8 mouse cellular contexts compared by ENCODE assay signal in genomic region chr16:22162512-22163455, GRCm38 (mm10). TPM values are rescaled to one million over a fixed set of nuclear protein-coding genes. Genes with fewer than 3 reads are reported as not detected.
DNase-seq lines count a peak whose midpoint lies in the region; ATAC-seq and TF ChIP-seq lines count a peak whose summit lies in the region.

TSS of gene Igf2bp2 (minus strand) at chr16:22163299.

- peak within 1 kb of the TSS; percentile 82 for H3K9ac ChIP-seq in hindbrain, embryonic 15.5 days
- H3K9ac ChIP-seq in liver, adult 2 months (ENCODE audit: low read depth, low read length): peak within 1 kb of the TSS; percentile 54

- H3K4me1 ChIP-seq in cerebellum, adult 2 months (ENCODE audit: control insufficient read depth, insufficient read depth, low read length): no peaks in the 10 kb centered on the region
- peaks cover 26% of the 10 kb centered on the region for H3K4me1 ChIP-seq in hindbrain, embryonic 15.5 days (replicated peaks)
- H3K4me1 ChIP-seq in liver, adult 2 months (ENCODE audit: control insufficient read depth, insufficient read depth, low read length): 0 out of 2 replicates have a peak, but pooled peaks cover 6% of the 10 kb centered on the region

- 1% methylated on average over 118 of the region's 131 CpGs for WGBS in cerebellum, adult 2 months
- under 1% methylated on average over 96 of the region's 131 CpGs for WGBS in hindbrain, embryonic 15.5 days
- WGBS in liver, adult 2 months: under 1% methylated on average over 105 of the region's 131 CpGs

- peak; percentile 78 for ATAC-seq in hindbrain, embryonic 15.5 days (ENCODE audit: low FRiP score, low read depth)

- no peak for TF ChIP-seq CTCF in cerebellum, adult 2 months (IDR thresholded peaks at IDR 0.05; ENCODE audit: borderline replicate concordance, insufficient read depth, low read depth, low read length)
- no peak for TF ChIP-seq CTCF in liver, adult 2 months (IDR thresholded peaks at IDR 0.05; ENCODE audit: low read depth, low read length)

- H3K79me2 ChIP-seq in liver, adult 2 months (ENCODE audit: control insufficient read depth, insufficient read depth, low read length): no peaks in the 10 kb centered on the region
- H3K79me2 ChIP-seq in myocyte (ENCODE audit: control insufficient read depth, insufficient read depth): peaks cover 47% of the 10 kb centered on the region

- H3K4me2 ChIP-seq in hindbrain, embryonic 15.5 days: peak within 1 kb of the TSS; percentile 93
- peak within 1 kb of the TSS; percentile 90 for H3K4me2 ChIP-seq in myocyte (ENCODE audit: low read depth)

- no peaks in the 10 kb centered on the region for H3K36me3 ChIP-seq in hindbrain, embryonic 15.5 days
- H3K36me3 ChIP-seq in liver, adult 2 months (ENCODE audit: control insufficient read depth, insufficient read depth, low read length): no peaks in the 10 kb centered on the region
- no peaks in the 10 kb centered on the region for H3K36me3 ChIP-seq in myocyte (ENCODE audit: control insufficient read depth, insufficient read depth)

- peak in 1 of 2 experiments; percentile 15 for DNase-seq in cerebellum, adult 2 months
- no peak for DNase-seq in cerebellum, adult 11-12 months
- DNase-seq in brain, adult 2 months (ENCODE audit: low read depth, low spot score): peak; percentile 10
- DNase-seq in gastrocnemius, postnatal 10 days: peak; percentile 64
- peak; percentile 14 for DNase-seq in liver, adult 2 months (ENCODE audit: extremely low read depth, low read depth, low spot score)
- DNase-seq in thymus, postnatal 25 days: peak; percentile 17

- no peak for TF ChIP-seq POLR2A in cerebellum, adult 2 months (IDR thresholded peaks at IDR 0.05; ENCODE audit: borderline replicate concordance, insufficient read depth, low read length)
- no peak for TF ChIP-seq POLR2A in liver, adult 2 months (IDR thresholded peaks at IDR 0.05; ENCODE audit: extremely low read depth, insufficient read depth, low read length)
- TF ChIP-seq POLR2A in myocyte (IDR thresholded peaks at IDR 0.05; ENCODE audit: insufficient read length, low read depth): peak; percentile 72

- H3K27ac ChIP-seq in cerebellum, adult 2 months (ENCODE audit: insufficient read depth, low read length): no peak within 1 kb of the TSS
- H3K27ac ChIP-seq in hindbrain, embryonic 15.5 days (replicated peaks): peak within 1 kb of the TSS; percentile 78
- H3K27ac ChIP-seq in liver, adult 2 months (replicated peaks; ENCODE audit: insufficient read depth, low read depth, low read length): no peak within 1 kb of the TSS

- peak within 1 kb of the TSS; percentile 52 for H3K4me3 ChIP-seq in cerebellum, adult 2 months (replicated peaks; ENCODE audit: insufficient read depth, low read depth, low read length)
- peak within 1 kb of the TSS; percentile 100 for H3K4me3 ChIP-seq in hindbrain, embryonic 15.5 days
- peak within 1 kb of the TSS; percentile 78 for H3K4me3 ChIP-seq in liver, adult 2 months (ENCODE audit: insufficient read depth, low read depth, low read length)
- H3K4me3 ChIP-seq in myocyte: peak within 1 kb of the TSS; percentile 95

- peaks cover 8% of the 10 kb centered on the region; the same call in 1 of the 2 replicates for H3K27me3 ChIP-seq in cerebellum, adult 2 months (ENCODE audit: control insufficient read depth, insufficient read depth, low read length)
- H3K27me3 ChIP-seq in hindbrain, embryonic 15.5 days: no peaks in the 10 kb centered on the region
- peaks cover 14% of the 10 kb centered on the region; the same call in 1 of the 2 replicates for H3K27me3 ChIP-seq in liver, adult 2 months (ENCODE audit: control insufficient read depth, insufficient read depth, low read length)
- no peaks in the 10 kb centered on the region for H3K27me3 ChIP-seq in myocyte (ENCODE audit: control insufficient read depth, insufficient read depth, insufficient read length)

- H3K9me3 ChIP-seq in hindbrain, embryonic 15.5 days: no peaks in the 10 kb centered on the region

- peak within 1 kb of the TSS; percentile 90 for H3ac ChIP-seq in myocyte (ENCODE audit: control insufficient read depth, insufficient read length)

TF ChIP-seq in myocyte, 11 proteins besides CTCF, POLR2A, EP300 and RAD21:
- TF ChIP-seq REST (IDR thresholded peaks at IDR 0.05; ENCODE audit: insufficient read depth, insufficient read length): no peak
- TF ChIP-seq TCF12 (IDR thresholded peaks at IDR 0.05; ENCODE audit: insufficient read depth, poor library complexity, severe bottlenecking): no peak
- no peak for TF ChIP-seq POLR2AphosphoS2 (IDR thresholded peaks at IDR 0.05; ENCODE audit: insufficient read length, low read depth)
- TF ChIP-seq MAX (IDR thresholded peaks at IDR 0.05; ENCODE audit: low read depth): no peak
- peak in 1 of 3 experiments; percentile 42 for TF ChIP-seq MYOG (IDR thresholded peaks at IDR 0.05; ENCODE audit: control insufficient read depth in 1 of 3, insufficient read depth in 1 of 3, insufficient read length in 2 of 3, low read depth in 2 of 3)
- TF ChIP-seq E2F4 (IDR thresholded peaks at IDR 0.05; ENCODE audit: insufficient read depth): no peak
- no peak for TF ChIP-seq SRF (IDR thresholded peaks at IDR 0.05; ENCODE audit: control insufficient read depth, insufficient read length, low read depth)
- TF ChIP-seq USF1 (IDR thresholded peaks at IDR 0.05; ENCODE audit: low read depth): no peak
- TF ChIP-seq TCF3 (IDR thresholded peaks at IDR 0.05; ENCODE audit: insufficient read length, low read depth): no peak

RNA-seq across cellular contexts. Expression of gene Igf2bp2, which starts in this region (rescaled TPM):
- polyA plus RNA-seq in cerebellum, adult 2 months (2012; rRNA removed): 0.22 and 0.23 TPM in 2 replicates
- 10 to 100 TPM in 1 of 2 experiments, 1 to 10 TPM in 1; 8.4 to 16.6 TPM for total RNA-seq in gastrocnemius, postnatal 10 days (2021)
- 18.6 and 20.3 TPM in 2 replicates for polyA plus RNA-seq in hindbrain, embryonic 15.5 days (2015; fragmentation: Nextera tagmentation; extraction: Ambion mirVana)
- 0.27 and 0.37 TPM in 2 replicates for total RNA-seq in liver, adult 2 months (2014; rRNA removed)
- 0.22 and 0.81 TPM in 2 replicates for polyA plus RNA-seq in liver, adult 2 months (2012; rRNA removed)
- 12.2 TPM for polyA plus RNA-seq in myocyte (2012; fragmentation: generic; extraction: Trizol)

Comparison
In these comparisons a context has a peak if more than half of its experiments do, and no peak if none do; other contexts are left out.
1. Peak in DNase-seq, H3K4me3 ChIP-seq and H3K9ac ChIP-seq in liver, adult 2 months; RNA of the gene not detected or under 1 TPM.